Mouse (Mus musculus): ENCODE measurements around the gene Entpd7.

Gene Entpd7

GRCm38 (mm10) chr19:43689419-43690246 is at the start of gene Entpd7:
Gene Entpd7 (plus strand): TSS chr19:43689672.
- peak; percentile 97 for DNase-seq

GRCm38 (mm10) chr19:43641833-43642232 is 47.6 kb upstream of the Entpd7 start:
- no peak for DNase-seq

DNA sequence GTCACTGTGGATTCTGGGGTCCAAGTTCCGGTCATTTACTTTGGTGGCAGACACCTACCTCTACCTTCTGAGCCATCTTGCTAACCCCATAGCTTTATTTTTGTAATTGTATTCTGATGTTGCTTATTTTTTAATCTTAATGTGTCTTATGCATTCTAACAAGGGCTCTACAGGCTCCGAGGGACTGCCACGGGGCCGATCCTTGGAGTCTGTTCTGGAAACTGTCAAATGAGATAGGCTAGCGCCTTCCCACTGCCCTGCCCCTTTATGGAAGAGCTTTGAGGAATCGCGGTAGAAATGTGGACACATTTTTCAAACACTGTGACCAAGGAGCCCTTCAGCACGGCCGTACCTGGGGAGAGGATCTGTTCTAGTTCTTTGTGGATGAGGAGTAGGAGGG is 46.6 kb upstream of the Entpd7 start:
- no peak for DNase-seq

DNA sequence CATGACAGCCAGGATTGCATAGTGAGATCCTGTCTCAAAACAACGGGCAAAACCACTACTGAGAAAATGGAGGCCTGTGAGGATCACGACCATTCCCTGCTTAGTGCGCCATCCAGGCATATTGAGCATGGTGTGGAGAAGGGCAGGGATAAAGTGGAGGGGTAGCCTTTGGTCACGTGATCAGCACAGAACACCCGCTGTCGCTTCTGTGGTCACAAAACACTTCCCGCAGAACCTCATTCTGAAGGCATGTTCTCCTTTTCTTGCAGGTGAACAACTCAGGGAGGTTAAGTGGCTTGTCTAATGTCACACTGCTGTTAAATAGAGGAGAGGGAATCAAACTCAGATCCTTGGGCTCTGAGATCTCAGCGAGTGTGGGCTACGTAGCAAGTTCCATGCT is 44.0 kb upstream of the Entpd7 start:
- DNase-seq: no peak

DNA sequence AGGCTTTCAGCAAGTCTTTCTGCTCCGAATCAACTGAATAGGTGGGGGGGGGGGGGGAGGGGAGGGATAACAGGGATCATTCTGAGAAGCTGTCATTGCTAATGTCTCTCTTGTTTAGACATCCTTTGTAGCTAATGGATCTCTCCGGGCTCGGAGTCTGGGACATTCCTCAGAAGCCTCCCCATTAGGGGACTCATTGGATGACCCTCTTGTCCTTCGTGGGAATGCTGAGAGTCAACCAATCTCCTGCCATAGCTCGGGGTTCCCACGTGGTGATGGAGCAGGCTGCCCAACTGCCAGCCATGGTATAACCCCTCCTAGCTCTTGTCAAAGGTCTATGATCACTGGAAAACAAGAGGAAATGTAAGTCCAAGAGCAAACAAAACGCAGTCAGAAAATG is 42.6 kb upstream of the Entpd7 start:
- no peak for DNase-seq

DNA sequence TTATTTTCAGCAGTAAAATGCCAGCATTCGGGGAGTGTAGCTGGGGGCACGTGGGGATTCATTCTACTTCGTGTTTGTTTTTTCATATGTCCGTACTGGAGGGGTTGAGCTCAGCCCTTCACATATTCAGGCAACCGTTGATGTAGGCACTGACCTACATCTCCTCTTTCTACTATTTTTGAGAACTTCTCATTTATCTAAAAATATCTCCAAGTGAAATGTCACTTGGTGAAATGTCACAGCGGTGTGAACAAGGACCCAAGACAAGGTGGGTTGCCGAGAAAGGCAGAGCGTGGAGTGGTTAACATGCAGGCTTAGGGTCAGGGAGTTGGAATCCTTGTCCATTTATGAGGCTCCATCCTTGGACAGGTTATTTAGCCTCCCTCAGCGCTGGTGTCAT is 42.2 kb upstream of the Entpd7 start:
- DNase-seq: no peak

DNA sequence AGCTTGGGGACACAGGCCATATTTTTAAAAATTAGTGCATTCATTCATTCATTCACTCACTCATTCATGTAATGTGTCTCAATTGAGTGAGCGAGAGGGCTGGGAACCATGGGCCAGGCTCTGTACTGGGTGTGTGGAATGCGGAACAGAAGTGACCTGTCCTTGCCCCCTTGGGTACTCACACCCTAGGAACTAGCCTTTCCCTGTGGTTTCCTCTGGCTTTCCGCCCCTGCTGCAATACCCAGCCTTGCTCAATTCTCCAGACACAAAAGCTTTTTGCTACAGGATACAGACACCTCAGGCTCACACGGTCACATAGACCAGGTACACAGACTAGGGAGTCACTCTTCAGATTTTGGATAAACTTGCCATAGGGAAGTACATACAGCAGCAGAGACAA is 41.1 kb upstream of the Entpd7 start:
- no peak for DNase-seq

GRCm38 (mm10) chr19:43651241-43651785 is 38.2 kb upstream of the Entpd7 start:
- no peak for DNase-seq

GRCm38 (mm10) chr19:43655735-43656492 is 33.6 kb upstream of the Entpd7 start:
- DNase-seq: no peak

DNA sequence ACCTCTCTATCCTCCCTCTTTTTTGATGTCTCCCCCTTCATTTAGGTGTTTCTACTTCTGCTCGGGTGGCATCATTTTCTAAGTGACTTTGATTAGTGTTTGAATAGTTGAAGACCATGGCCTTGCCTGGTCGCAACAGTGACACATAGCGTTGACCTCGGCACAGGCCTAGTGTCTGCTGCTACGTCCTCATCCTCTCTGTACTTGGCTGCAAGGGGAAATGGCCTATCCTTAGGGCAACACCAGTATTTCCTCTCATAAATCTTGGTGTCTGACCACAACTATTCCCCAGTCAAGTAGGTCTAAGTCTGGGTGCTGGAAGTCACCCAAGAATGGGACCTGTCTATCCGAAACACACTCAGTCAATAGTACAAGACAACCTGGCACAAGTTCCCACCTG is 29.8 kb upstream of the Entpd7 start:
- DNase-seq: no peak

GRCm38 (mm10) chr19:43660774-43661173 is 28.7 kb upstream of the Entpd7 start:
- DNase-seq: no peak

- no peak for DNase-seq
These were observed 27.1 kb upstream of the Entpd7 start for GRCm38 (mm10) chr19:43662176-43662967.

- DNase-seq: no peak
These were observed 26.0 kb upstream of the Entpd7 start for GRCm38 (mm10) chr19:43663471-43663870.

DNA sequence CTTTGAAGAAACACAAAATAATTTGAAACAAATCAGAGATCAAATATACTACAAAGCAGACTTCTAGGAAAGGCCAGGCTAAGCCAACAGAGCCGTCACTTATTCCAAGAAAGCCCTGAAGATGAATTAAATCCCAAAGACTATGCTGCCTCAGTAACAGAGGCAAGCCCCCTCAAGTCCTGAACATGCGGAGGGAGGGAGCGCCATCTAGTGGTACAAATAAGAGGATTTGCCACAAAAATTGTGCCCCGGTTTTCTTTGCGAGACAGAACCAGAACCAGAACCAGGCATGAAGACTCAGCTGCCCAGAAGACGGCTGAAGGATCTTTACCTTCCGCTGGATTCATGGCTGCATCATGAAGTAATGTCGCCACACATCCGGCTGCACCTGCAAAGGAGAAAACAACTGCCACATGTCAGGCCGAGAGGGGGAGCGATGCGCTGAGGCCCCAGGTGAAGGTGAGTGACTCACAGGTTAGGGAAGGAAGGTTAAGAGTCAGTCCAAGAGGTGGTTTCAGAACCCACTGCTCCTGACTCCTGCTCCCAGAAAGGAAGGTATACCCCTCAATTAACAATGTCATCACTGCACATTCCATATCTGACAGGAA is 23.9 kb upstream of the Entpd7 start:
- peak; percentile 58 for DNase-seq

- DNase-seq: no peak
These were observed 22.6 kb upstream of the Entpd7 start for GRCm38 (mm10) chr19:43666661-43667429.

DNA sequence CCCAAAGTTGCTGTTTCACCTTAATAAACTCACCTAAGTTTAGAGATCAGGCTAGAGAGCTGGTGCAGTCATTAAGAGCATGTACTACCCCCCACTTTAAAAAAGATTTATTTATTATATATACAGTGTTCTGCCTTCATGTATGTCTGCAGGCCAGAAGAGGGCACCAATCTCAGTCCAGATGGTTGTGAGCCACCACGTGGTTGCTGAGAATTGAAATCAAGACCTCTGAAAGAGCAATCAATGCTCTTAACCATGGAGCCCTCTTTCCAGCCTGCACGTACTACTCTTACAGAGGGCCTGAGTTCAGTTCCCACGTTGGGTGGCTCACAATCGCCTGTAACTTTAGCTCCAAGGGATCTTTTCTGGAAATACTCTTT is 22.1 kb upstream of the Entpd7 start:
- DNase-seq: no peak

DNA sequence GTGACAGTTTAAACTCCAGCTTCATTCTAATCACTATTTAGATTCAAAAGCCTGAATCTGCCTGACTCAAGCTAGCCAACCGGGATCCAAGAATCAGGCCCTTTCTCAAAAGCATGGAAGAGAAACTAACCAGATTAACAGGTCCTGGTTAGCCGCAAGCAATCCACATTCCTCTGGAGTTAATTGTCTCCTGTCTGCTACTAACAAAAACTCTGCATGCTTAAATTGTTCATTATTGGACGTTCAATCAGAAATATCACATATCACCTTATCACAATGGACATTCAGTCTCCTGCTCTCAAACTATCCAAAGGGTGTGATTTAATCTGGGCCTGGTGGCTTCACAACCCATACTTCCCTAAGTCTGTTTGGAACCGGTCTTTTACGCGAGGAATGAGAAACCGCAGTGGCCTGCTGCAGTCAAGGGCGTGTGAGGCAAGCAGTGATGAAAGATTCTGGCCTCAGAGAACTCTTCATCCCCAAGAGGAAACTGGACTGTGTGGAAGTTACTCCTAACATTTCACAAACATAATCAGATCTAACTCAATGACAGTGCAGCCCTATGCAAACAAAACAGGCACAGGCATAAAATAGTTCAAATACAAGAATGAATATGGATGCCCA is 20.2 kb upstream of the Entpd7 start:
- no peak for DNase-seq

DNA sequence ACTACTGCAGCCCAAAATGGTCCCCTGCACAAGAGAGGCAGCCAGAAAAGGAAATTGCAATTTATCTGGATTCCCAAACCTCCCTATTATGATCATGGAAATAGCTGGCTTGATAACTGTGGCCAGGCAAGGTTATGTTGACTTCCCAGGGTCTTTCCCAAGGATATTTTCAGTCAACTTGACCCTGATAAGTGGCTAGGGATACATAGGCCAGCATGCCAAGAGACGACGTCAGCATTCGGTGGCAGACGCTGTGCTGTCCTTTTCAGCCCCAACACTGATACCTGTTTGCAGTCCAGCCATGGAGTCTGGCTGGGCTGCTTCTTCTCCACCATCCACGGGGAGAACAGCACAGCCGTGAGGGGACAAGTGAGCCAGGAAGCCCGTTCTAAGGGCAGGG is 18.4 kb upstream of the Entpd7 start:
- DNase-seq: no peak

- DNase-seq: peak; percentile 55
These were observed 15.8 kb upstream of the Entpd7 start for GRCm38 (mm10) chr19:43673513-43674315.

GRCm38 (mm10) chr19:43674316-43674689 is 15.2 kb upstream of the Entpd7 start:
- DNase-seq: peak; percentile 72

Data from cerebellum, adult 9-10 months (tissue).